Mouse (Mus musculus): ENCODE data around the gene Usp34.
"Not testable (repeated sequence)": the region's sequence is repeated elsewhere in the genome, so short reads cannot be mapped to it uniquely, and the experiment has no call there.

Gene Usp34

GRCm38 (mm10) chr11:23306764-23307565, at the start of gene Usp34:
Usp34 (plus strand) TSS chr11:23306895.
- DNase-seq (ENCODE audit: low read depth): peak; percentile 36

GRCm38 (mm10) chr11:23259073-23259472, 47.6 kb upstream of the Usp34 start:
- no peak for DNase-seq (ENCODE audit: low read depth)

GRCm38 (mm10) chr11:23259481-23259880, 47.2 kb upstream of the Usp34 start:
- DNase-seq (ENCODE audit: low read depth): no peak

GRCm38 (mm10) chr11:23260186-23260585, 46.5 kb upstream of the Usp34 start:
- DNase-seq (ENCODE audit: low read depth): peak; percentile 43

- no peak for DNase-seq (ENCODE audit: low read depth)
Observed at GRCm38 (mm10) chr11:23261490-23261889, 45.2 kb upstream of the Usp34 start.

- no peak for DNase-seq (ENCODE audit: low read depth)
Observed at GRCm38 (mm10) chr11:23264949-23265348, 41.7 kb upstream of the Usp34 start.

GRCm38 (mm10) chr11:23271770-23272724, 34.6 kb upstream of the Usp34 start:
- no peak for DNase-seq (ENCODE audit: low read depth)

GRCm38 (mm10) chr11:23275780-23276179, 30.9 kb upstream of the Usp34 start:
- no peak for DNase-seq (ENCODE audit: low read depth)

GRCm38 (mm10) chr11:23284469-23284868, 22.2 kb upstream of the Usp34 start:
- DNase-seq (ENCODE audit: low read depth): no peak

- not testable (repeated sequence) for DNase-seq (ENCODE audit: low read depth)
Observed at GRCm38 (mm10) chr11:23288866-23289265, 17.8 kb upstream of the Usp34 start.

- DNase-seq (ENCODE audit: low read depth): no peak
Observed at GRCm38 (mm10) chr11:23297379-23297778, 9.3 kb upstream of the Usp34 start.

GRCm38 (mm10) chr11:23298301-23298700, 8.4 kb upstream of the Usp34 start:
- DNase-seq (ENCODE audit: low read depth): no peak

- DNase-seq (ENCODE audit: low read depth): no peak
Observed at GRCm38 (mm10) chr11:23299910-23300309, 6.8 kb upstream of the Usp34 start.

- no peak for DNase-seq (ENCODE audit: low read depth)
Observed at GRCm38 (mm10) chr11:23303126-23303525, 3.6 kb upstream of the Usp34 start.

- not testable (repeated sequence) for DNase-seq (ENCODE audit: low read depth)
Observed at GRCm38 (mm10) chr11:23305101-23305672, 1.5 kb upstream of the Usp34 start.

GRCm38 (mm10) chr11:23305673-23306608, 754 bp upstream of the Usp34 start:
- peak; percentile 86 for DNase-seq (ENCODE audit: low read depth)

- DNase-seq (ENCODE audit: low read depth): no peak
Observed at GRCm38 (mm10) chr11:23307566-23307920, 848 bp downstream of the Usp34 start.

- no peak for DNase-seq (ENCODE audit: low read depth)
Observed at GRCm38 (mm10) chr11:23313496-23313895, 6.8 kb downstream of the Usp34 start.

GRCm38 (mm10) chr11:23329413-23329812, 22.7 kb downstream of the Usp34 start:
- no peak for DNase-seq (ENCODE audit: low read depth)

GRCm38 (mm10) chr11:23332136-23332535, 25.4 kb downstream of the Usp34 start:
- DNase-seq (ENCODE audit: low read depth): peak; percentile 24

GRCm38 (mm10) chr11:23335160-23335559, 28.5 kb downstream of the Usp34 start:
- DNase-seq (ENCODE audit: low read depth): no peak
